Mouse (Mus musculus): ENCODE data around the gene Ppp4r1. TPM values are rescaled to one million over a fixed set of nuclear protein-coding genes. Genes with fewer than 3 reads are reported as not detected.

Gene Ppp4r1
- polyA plus RNA-seq, 1 experiment = 5.2 TPM

- TF ChIP-seq FLI1 (IDR thresholded peaks at IDR 0.05; ENCODE audit: low read length) = no peak
- no peak for TF ChIP-seq GATA1 (IDR thresholded peaks at IDR 0.05; ENCODE audit: borderline replicate concordance, low read length)
- H3K4me3 ChIP-seq (replicated peaks) = peak overlapping the region; percentile 93
- H3K4me1 ChIP-seq = peaks cover 60% of the 10 kb centered on the region
- no peaks in the 10 kb centered on the region for H3K9me3 ChIP-seq
- H3K27me3 ChIP-seq (replicated peaks) = peaks cover 27% of the 10 kb centered on the region
- peaks cover 3% of the 10 kb centered on the region for H3K36me3 ChIP-seq (replicated peaks; ENCODE audit: low read length)
Observed at GRCm38 (mm10) chr17:65770982-65771915, 11.1 kb upstream of the Ppp4r1 start.

- peaks cover 60% of the 10 kb centered on the region for H3K4me1 ChIP-seq
- peak within 1 kb of the TSS; percentile 93 for H3K4me3 ChIP-seq (replicated peaks)
- TF ChIP-seq FLI1 (IDR thresholded peaks at IDR 0.05; ENCODE audit: low read length) (no peak), GATA1 (IDR thresholded peaks at IDR 0.05; ENCODE audit: borderline replicate concordance, low read length) (no peak)
- H3K27me3 ChIP-seq (replicated peaks) = peaks cover 27% of the 10 kb centered on the region
- H3K36me3 ChIP-seq (replicated peaks; ENCODE audit: low read length) = no peaks in the 10 kb centered on the region
- no peaks in the 10 kb centered on the region for H3K9me3 ChIP-seq
Observed at GRCm38 (mm10) chr17:65771951-65772934, 10.1 kb upstream of the Ppp4r1 start, which contains the start of gene Rab31. Gene Rab31 (minus strand): TSS chr17:65772752.

GRCm38 (mm10) chr17:65773617-65774016, 8.8 kb upstream of the Ppp4r1 start:
- Histone ChIP-seq H3K9me3 (no peaks in the 10 kb centered on the region), H3K4me1 (peaks cover 55% of the 10 kb centered on the region), H3K27me3 (replicated peaks) (peaks cover 27% of the 10 kb centered on the region), H3K36me3 (replicated peaks; ENCODE audit: low read length) (no peaks in the 10 kb centered on the region), H3K4me3 (replicated peaks) (no peak overlapping the region)
- TF ChIP-seq GATA1 (IDR thresholded peaks at IDR 0.05; ENCODE audit: borderline replicate concordance, low read length) = no peak
- TF ChIP-seq FLI1 (IDR thresholded peaks at IDR 0.05; ENCODE audit: low read length) = no peak

- TF ChIP-seq FLI1 (IDR thresholded peaks at IDR 0.05; ENCODE audit: low read length) = no peak
- TF ChIP-seq GATA1 (IDR thresholded peaks at IDR 0.05; ENCODE audit: borderline replicate concordance, low read length) = no peak
- peaks cover 27% of the 10 kb centered on the region for H3K27me3 ChIP-seq (replicated peaks)
- H3K36me3 ChIP-seq (replicated peaks; ENCODE audit: low read length) = no peaks in the 10 kb centered on the region
Observed at GRCm38 (mm10) chr17:65774439-65774838, 7.9 kb upstream of the Ppp4r1 start.

GRCm38 (mm10) chr17:65776228-65776627, 6.1 kb upstream of the Ppp4r1 start:
- no peaks in the 10 kb centered on the region for H3K9me3 ChIP-seq
- H3K27me3 ChIP-seq (replicated peaks) = peaks cover 23% of the 10 kb centered on the region
- TF ChIP-seq GATA1 (IDR thresholded peaks at IDR 0.05; ENCODE audit: borderline replicate concordance, low read length) = no peak
- H3K4me1 ChIP-seq = peaks cover 48% of the 10 kb centered on the region
- no peak overlapping the region for H3K4me3 ChIP-seq (replicated peaks)
- no peaks in the 10 kb centered on the region for H3K36me3 ChIP-seq (replicated peaks; ENCODE audit: low read length)

More at GRCm38 (mm10) chr17:65774439-65774838, 7.9 kb upstream of the Ppp4r1 start:
- Histone ChIP-seq H3K4me3 (replicated peaks) (peak overlapping the region; percentile 44), H3K9me3 (no peaks in the 10 kb centered on the region), H3K4me1 (peaks cover 50% of the 10 kb centered on the region)

GRCm38 (mm10) chr17:65777461-65777860, 4.9 kb upstream of the Ppp4r1 start:
- Histone ChIP-seq H3K4me1 (peaks cover 42% of the 10 kb centered on the region), H3K4me3 (replicated peaks) (no peak overlapping the region), H3K36me3 (replicated peaks; ENCODE audit: low read length) (no peaks in the 10 kb centered on the region), H3K9me3 (no peaks in the 10 kb centered on the region), H3K27me3 (replicated peaks) (peaks cover 14% of the 10 kb centered on the region)
- TF ChIP-seq FLI1 (IDR thresholded peaks at IDR 0.05; ENCODE audit: low read length) = no peak
- TF ChIP-seq GATA1 (IDR thresholded peaks at IDR 0.05; ENCODE audit: borderline replicate concordance, low read length) = no peak

- Histone ChIP-seq H3K9me3 (no peaks in the 10 kb centered on the region), H3K36me3 (replicated peaks; ENCODE audit: low read length) (peaks cover 9% of the 10 kb centered on the region), H3K4me3 (replicated peaks) (no peak overlapping the region), H3K4me1 (peaks cover 37% of the 10 kb centered on the region), H3K27me3 (replicated peaks) (no peaks in the 10 kb centered on the region)
- TF ChIP-seq GATA1 (IDR thresholded peaks at IDR 0.05; ENCODE audit: borderline replicate concordance, low read length) (no peak), FLI1 (IDR thresholded peaks at IDR 0.05; ENCODE audit: low read length) (no peak)
Observed at GRCm38 (mm10) chr17:65780970-65781369, 1.4 kb upstream of the Ppp4r1 start.

GRCm38 (mm10) chr17:65783182-65784161, 1.1 kb downstream of the Ppp4r1 start:
- peak overlapping the region; percentile 96 for H3K4me3 ChIP-seq (replicated peaks)
- H3K4me1 ChIP-seq = peaks cover 57% of the 10 kb centered on the region
- no peak for TF ChIP-seq GATA1 (IDR thresholded peaks at IDR 0.05; ENCODE audit: borderline replicate concordance, low read length)
- no peak for TF ChIP-seq FLI1 (IDR thresholded peaks at IDR 0.05; ENCODE audit: low read length)
- H3K9me3 ChIP-seq = no peaks in the 10 kb centered on the region
- H3K27me3 ChIP-seq (replicated peaks) = no peaks in the 10 kb centered on the region
- peaks cover 29% of the 10 kb centered on the region for H3K36me3 ChIP-seq (replicated peaks; ENCODE audit: low read length)

Measured in megakaryocyte, embryonic 14.5 days (primary cell).